Mouse (Mus musculus): ENCODE measurements at regions not wholly inside any gene's neighbourhood (a gene's known extent, or its start where the extent isn't known, plus 50 kb on each side); places are given as distances from the start of the nearest gene placed in this dataset.
A peak's percentile ranks its signal among the peaks of the same experiment; 100 is the strongest.

DNA sequence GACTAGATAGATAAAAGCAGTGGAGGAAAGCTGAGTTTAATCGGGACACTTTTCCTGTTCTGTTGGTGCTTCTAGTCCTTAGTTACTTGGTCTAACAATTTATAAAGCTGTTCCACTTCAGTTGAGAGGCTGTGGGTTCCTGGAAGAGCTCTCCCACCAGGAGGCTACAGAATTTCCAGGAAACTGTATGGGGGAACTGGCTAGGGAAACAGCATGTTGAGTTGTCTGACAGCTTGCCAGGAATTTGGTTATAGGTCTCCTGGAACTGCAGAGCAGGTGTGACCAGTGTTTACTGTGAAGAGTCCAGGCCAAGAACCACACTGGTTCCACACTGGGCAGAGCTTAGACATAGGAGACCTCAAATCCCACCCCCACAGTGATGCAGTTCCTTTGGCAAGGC, 65.0 kb upstream of the Pik3cg start:
- no peak for DNase-seq

DNA sequence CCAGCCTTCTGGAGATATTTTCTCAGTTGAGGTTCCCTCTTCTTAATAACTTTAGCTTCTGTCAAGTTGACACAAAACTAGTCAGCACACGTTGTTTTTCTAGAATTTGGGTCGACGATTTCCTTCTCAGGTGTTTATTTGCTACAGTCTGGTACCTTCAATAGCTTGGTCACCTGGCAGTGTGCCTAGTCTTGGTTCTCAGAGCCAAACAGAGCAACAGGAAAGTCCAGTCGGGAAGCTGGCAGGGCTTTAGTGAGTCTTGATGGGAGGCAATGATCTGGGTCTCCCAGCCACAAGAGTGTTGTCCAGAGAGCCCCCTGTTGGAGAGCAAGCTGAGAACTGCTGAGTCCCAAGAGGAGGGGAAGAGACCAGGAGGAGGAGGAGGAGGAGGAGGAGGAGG, 71.4 kb upstream of the Pik3cg start:
- no peak for DNase-seq

- DNase-seq = no peak
These were observed 71.8 kb upstream of the Pik3cg start for GRCm38 (mm10) chr12:32280309-32280708.

- DNase-seq = no peak
These were observed 74.1 kb upstream of the Pik3cg start for GRCm38 (mm10) chr12:32282371-32283163.

DNA sequence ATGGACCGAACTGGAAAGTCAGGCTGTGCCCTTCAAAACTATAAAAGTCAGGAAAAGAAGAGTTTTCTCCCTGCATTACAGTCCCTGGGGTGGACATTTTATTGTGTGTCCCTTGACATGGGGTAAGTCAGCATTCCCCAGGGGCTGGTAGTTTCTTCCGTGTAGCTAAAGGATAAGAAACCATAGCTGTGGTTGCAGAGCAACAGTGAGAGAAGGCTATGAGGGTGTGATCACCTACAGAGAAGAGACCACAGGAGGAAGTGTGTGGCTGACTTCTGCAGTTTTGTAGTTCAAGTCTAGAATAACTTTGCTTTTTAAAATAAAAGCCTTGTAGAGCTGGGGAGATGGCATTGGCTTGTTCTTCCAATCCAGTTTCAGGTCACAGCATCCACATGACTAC, 76.6 kb upstream of the Pik3cg start:
- no peak for DNase-seq

DNA sequence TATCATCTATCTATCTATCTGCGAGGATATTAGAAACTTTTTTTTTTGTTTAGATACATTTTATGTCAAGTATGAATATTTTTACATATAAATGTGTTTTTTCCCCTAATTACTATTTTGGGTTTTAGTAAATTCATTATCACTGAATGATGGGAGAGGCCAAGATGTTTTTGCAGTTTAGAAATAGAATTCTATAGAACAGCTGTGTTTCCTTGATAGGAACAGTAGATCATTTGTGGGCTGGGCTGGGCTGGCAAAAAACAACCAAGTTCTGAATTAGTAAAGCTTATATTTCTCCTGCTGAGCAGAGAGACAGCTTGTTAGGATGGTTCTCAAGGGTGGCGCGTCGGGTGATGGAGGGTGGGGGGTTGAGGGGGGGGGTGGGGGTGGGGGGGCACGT, 78.2 kb upstream of the Pik3cg start:
- no peak for DNase-seq

GRCm38 (mm10) chr12:32291145-32291544, 82.7 kb upstream of the Pik3cg start:
- DNase-seq = no peak

- DNase-seq = peak; percentile 50
These were observed 83.7 kb upstream of the Pik3cg start for GRCm38 (mm10) chr12:32291962-32292748.

DNA sequence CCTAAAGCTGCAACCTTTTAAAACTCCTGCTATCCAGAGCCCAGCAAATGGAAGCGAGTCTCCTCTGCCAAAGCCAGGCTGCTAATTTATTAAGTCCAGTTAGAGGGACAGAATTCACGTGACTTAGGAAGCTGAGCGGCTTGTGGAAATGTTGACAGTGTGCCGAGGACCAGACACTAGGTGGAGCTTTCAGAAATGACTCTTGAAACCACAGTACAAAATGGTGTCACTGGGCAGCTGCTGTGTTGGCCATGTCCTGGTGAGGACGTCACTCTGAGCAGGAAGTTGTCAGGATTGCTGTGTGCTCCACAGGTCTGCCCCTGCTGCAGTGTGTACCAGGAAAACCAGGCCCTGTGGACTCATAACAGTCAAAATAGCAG, 84.3 kb upstream of the Pik3cg start:
- no peak for DNase-seq

- DNase-seq = no peak
These were observed 81.1 kb upstream of the Ccdc71l start for GRCm38 (mm10) chr12:32297431-32297830.

DNA sequence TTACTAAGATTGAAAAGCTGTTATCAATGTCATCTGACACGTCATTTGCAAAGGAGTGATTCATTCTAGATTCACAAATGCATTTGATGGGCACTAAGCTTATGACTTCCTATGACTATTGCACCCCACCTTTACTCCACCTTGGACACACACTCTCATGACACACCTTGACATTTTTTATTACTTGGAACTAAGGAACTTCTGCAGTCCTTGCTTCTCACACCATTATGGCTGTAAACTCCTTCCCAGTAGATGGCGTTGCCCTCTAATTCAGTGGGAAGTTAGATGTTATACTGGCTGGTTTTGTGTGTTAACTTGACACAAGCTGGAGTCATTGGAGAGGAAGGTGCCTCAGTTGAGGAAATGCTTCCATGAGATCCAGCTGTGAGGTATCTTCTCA, 78.8 kb upstream of the Ccdc71l start:
- no peak for DNase-seq

DNA sequence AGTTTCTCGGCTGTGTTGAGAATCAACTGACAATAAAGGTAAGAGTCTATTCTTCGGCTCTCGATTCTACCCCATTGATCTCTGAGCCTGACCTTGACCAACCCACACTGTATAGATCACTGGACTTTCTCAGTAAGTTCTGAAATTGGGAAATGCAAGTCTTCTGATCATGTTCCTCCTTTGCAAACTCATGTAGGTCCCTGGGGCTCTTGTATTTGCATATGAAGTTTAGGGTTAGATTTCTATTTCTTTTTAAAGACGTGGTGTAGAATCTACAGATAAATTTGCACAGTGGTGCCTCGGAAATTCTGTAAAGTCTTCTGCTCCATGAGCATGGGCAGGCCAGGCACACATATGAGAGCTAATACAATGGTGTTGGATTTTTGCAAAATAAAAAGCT, 72.8 kb upstream of the Ccdc71l start:
- no peak for DNase-seq

- no peak for DNase-seq
These were observed 72.2 kb upstream of the Ccdc71l start for GRCm38 (mm10) chr12:32306326-32306725.

GRCm38 (mm10) chr12:32307280-32308006, 71.1 kb upstream of the Ccdc71l start:
- DNase-seq = no peak

GRCm38 (mm10) chr12:32315099-32315783, 63.3 kb upstream of the Ccdc71l start:
- DNase-seq = no peak
